Mouse (Mus musculus): Measurements from ENCODE around the gene Kcnj11.

GRCm38 (mm10) chr7:46044106-46044505 is 56.5 kb downstream of the Kcnj11 start:
- no peak for TF ChIP-seq CTCF (IDR thresholded peaks at IDR 0.05)
- no peak for TF ChIP-seq EP300 (IDR thresholded peaks at IDR 0.05; ENCODE audit: insufficient read depth, low read depth, low read length)
- TF ChIP-seq POLR2A (IDR thresholded peaks at IDR 0.05; ENCODE audit: insufficient read depth, low read depth, low read length): no peak
